Mouse (Mus musculus) cerebellum, adult 8-10 months (tissue): ENCODE measurements around the gene Alg13.
A peak's percentile ranks its signal among the peaks of the same experiment; 100 is the strongest.

Experiments
- DNase-seq: peaks from one replicate; pipeline ENCODE4 v3.0.0; 2022

The Alg13 gene

DNA sequence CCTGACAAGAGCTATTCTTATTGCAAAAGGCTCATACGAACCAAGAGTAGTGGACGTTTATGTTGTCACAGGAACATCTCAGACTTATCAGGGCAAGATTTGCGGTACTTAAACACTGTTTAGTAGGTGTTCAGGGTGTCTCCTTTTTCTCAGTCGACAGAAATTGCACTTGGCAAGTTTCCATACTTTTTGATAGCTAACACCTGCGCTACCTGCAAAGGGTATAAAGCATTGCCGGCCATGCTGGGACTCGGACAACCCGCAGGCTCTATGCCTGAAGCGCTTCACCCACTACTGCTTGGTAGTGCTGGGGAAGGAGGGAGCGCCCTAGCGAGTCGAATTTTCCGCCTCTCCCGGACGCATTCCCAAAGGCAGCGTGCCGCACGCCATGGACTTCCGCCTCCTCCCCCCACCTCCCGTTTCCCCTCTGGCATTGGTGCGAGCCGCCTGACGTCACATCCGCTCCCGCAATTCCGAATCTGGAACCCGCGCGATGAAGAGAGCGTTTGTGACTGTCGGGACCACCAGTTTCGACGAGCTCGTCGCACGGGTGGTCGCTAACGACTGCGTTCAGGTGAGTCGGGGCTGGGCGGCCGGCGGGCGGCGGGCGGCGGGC, at the start of gene Alg13:
TSS of gene Alg13 (plus strand) at position 257 of the 616 bp plus-strand sequence.
- peak; percentile 74 for DNase-seq

DNA sequence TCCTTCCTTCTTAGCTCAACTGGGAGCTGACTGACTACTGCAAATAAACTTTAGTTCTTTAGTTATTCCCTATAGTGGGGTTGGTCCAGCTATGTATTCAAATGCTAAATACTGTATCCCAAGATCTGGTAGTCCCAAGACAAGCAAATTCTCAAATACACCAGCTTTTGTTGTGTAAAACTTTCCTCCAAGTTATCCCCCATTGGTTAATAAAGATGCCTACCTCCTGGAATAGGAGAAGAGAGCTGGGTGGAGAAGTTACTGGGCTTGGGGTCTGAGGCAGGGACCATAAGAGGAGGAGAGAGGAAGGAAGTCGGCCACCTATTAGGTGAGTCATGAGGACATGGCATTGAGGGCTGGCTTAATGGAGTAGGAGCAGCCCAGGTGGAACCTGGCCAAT, 49.0 kb upstream of the Alg13 start:
- DNase-seq: no peak

DNA sequence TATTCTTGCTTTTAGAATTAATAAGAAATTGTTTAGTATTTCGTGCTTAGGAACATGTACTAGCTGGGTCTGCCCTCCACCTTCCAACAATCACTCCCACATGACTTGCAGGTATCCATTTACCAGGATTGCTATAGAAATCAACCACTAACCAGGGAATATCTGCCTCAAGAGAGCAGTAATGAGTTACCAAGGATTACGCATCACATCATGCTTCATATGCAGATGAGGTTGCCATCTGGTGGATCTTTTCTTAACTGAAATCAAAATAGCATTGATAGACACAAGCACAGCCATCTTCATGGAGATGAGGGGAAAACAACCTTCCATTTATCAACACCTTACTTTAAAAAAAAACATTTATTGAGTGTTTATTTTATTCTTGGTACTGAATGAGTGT, 16.1 kb upstream of the Alg13 start:
- no peak for DNase-seq

DNA sequence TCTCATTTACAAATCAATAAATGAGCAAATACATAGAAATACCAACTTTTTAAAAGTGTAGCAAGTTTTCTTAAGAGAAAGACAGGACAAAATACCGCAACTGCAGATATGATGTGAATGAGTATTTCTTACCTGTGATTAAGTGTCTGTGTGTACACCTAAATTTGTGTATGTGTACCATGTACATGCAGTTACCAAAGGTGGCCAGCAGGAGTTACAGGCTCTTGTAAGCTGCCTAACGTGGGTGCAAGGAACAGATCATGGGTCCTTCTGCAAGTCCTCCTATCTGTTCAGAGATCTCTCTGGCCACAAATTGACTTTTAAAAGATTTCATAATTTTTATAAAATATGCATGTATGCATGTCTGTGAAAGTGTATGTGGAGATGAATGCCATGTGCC, 11.9 kb upstream of the Alg13 start:
- no peak for DNase-seq

DNA sequence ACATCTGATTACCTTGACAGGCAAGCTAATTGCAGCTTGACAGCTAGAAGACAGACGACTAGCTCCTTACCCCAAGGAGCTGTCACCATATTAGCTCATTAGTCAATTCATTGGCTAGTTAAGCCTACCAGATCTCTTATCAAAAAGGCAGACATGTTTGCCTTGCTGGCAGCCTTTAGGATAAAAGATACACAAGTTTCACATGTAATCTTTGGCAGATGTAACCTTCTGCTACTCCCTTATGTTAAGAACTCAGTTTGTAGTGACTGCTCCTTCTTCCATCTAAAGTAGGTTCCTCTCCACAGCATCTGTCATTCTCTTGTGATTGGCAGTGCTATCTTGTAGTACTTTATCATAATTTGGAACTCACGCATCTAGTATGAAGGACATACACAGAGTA, 3.6 kb upstream of the Alg13 start:
- DNase-seq: no peak

DNA sequence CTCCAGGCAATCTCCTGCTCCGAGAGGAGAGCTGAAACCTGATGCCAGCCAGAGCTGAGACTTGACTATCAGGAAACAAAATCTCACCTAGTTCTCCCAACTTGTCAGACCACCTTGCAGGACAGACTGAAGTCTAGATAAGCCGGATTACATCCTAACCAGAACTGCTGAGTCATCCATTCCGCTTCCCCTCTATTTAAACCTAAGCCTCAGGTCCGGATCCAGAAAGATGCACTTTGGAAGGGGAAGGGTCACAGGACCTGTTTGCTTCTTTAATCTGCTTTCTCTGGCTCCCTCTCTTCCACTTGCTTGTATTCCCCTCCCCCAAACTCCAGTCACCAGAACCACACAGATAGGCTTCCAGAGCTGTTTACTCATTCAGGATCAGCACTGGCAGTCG, 2.6 kb upstream of the Alg13 start:
- DNase-seq: no peak

DNA sequence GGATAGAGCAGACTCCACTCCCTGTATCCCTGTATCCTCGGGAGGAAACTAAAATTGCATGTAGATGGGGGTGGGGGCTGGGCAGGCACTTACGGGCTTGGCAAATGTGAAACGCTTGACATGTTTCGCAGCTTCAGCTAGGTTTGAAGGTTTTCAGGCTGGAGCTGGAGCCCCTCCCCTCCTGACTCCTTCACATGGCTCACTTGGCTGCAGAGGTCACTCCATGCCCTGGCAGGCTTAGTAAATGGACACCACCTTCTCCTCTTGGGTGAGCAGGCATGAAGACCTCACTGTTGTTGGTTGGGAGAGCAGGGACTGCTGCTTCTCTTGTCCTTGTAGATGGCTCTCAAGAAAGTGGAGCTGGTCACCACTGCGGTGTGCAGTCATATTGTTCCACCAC, 1.6 kb upstream of the Alg13 start:
- DNase-seq: no peak

DNA sequence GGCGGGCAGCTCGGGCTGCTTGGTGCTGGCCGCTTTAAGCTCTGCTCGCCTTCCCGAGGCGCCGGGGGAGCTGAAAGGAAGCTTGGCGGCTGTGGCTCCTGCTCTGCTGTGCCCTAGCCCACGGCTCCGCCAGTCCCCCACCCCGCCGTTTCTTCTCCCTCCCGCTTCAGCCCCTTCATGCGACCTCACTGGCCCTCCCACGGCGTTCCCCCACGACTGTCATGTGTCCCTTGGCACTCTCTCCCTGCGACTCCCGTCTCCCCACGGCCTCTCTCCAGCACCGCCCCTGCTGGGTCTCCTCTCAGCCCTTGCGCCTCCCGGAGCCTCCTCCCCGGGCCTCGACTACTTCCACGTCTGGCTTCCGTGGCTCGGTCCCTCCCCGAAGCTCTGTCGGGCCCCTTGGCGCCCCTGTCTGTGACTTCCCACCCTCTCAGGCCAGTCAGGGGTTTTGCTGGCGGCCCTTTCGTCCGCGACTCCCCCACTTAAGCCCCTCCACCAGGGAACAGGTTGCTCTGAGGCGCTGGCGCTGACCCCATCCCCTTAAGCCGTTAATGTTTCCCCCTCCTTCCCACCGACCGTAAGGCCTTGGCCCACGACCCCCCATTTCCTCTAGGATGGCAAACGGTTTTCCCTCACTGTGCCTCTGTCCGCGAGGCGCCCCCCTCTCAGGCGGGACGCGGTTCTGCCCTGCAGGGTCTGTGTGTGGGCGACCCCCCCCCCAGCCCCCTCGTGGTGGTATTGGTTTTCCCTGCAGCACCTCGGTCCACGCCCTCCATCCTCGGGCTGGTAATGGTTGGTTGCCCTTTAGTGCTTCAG, 768 bp downstream of the Alg13 start:
- peak; percentile 15 for DNase-seq

DNA sequence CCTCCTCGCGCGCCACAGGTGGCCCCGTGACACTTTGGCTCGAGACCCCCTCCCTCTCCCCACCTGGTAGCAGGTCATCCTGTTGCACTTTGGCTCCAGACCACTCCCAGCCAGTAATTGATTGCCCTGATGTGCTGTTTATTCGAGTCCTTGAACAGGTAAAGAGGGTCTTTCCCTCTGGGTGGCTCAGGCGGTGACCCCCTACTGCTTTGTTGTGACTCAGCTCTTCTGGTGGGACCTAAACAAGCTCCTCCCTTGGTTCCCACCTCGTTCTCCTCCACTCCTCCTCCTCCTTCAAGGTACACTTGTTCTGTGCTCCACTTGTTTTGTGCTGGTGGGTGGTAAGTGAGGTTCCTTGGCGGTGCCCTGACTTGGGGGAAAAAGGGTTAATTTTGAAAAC, 1.8 kb downstream of the Alg13 start:
- DNase-seq: no peak

DNA sequence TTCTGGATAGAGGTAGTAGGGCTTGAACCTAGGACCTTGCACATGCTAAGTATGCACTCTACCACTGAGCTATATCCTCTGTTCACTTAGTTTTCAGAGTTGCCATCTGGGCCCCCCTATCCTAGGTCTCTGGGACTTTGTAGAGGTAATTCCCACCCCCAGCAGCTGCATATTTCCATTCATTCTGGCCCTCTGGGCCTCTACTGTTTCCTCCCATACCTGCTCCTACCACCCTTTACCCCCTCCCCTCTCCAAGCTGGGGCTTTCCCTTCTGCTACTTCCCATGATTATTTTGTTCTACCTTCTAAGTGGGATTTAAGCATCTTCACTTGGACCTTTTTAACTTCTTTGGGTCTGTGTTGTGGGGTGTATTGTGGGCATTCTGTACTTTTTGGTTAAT, 7.8 kb downstream of the Alg13 start:
- DNase-seq: no peak

DNA sequence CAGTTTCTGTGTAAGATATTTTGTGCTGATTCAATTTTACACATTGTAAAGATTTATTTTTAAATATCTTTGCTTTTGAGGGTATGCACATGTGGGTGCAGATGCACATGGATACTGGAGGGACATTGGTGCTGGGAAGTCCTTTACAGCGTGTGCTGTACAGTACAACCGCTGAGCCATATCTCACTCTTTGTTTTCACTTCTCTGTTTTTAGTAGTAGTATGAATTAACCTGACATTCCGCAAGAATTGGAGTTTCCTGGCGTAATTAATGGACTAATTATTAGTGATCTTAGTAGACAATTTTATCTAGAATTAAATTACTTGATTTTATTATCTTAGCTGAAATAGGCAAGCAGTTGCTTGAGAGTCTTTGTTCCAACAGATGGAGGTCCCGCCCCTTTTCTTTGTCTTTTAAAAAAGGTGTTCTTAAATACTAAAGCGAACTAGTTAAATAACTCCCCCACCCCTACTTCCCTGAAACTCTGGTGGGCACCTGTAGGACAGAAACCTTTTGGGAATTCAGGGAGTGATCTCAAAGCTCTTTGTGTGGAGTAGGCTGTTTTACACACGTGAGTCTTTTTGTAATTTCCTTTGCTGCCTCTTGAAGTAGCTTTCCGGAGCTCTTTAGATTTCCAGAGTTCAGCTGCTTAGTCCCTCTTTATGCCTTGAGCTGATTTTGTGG, 17.9 kb downstream of the Alg13 start:
- DNase-seq: no peak

DNA sequence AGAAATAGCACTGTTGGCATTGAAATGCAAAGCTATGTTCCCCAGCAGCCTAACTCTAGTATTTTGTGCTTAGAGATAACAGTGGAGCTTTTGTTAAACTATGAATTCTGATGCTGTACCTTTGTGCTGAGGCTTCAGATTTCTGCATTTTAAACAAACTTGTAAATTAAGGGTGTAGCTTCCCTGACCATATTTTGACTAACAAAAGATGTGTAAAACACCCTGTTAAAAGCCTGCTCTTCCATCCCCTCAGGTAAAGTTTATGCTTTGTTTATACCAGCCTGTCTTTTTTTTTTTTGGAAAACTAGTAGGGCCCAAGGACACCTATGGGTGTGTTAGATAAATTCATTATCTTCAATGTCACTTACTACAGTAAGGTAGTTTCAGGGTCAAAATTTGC, 20.3 kb downstream of the Alg13 start:
- DNase-seq: no peak

DNA sequence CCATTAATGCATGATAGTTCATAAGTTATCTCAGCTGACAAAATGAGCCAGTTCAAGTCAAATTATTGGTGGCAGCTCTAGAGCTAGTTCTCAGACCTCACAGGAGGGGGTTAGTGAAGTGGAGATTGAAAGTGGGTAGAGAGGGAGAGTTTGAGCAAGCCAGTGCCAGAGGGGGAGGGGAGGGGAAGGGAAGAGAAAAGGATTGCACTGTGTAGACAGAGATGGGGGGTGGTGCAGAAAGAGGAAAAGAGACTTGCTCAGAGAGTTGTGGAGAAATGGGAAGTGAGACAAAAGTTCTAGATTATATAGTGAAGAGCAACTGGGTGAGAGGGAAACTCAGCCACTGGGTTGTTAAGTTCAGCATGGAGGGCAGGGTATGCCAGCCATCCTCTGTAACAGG, 20.8 kb downstream of the Alg13 start:
- DNase-seq: no peak

DNA sequence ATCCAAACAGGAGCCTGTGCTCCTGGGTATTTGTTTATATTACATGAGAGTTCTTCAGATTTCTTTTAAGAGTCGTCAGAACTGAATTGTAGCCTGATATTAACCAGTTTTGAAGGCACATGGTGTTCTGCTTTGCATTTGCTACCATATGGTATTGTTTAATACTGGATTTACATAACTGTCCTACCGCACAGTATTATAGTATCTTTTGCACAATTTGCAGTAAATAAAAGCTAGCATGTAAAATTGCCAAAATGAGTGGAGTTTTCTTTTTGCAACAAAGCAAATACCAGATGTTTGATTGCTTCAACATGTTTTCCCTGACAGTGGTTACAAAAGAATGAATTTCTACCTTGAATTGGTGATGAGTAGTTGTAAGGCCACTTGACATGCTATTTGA, 56.6 kb downstream of the Alg13 start:
- no peak for DNase-seq

DNA sequence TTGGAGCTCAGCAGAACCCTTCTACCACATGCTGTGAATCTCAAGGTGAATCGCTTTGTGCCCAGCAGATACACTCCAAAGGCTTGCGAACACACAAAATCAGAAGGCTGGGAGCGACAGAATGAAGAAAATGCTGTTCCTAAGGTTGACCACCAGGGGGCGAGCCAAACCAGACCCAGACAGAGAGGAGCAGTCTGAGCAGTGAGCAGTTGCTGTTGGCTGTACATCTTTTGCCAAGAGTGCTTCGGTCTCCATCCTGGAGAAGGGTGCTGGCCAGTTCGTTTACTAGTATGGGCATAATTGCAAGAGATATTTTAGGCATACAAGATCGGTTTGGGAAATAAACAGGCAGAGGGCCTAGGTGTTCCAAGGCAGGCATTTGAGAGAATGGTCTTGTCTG, 85.9 kb downstream of the Alg13 start:
- peak; percentile 35 for DNase-seq

DNA sequence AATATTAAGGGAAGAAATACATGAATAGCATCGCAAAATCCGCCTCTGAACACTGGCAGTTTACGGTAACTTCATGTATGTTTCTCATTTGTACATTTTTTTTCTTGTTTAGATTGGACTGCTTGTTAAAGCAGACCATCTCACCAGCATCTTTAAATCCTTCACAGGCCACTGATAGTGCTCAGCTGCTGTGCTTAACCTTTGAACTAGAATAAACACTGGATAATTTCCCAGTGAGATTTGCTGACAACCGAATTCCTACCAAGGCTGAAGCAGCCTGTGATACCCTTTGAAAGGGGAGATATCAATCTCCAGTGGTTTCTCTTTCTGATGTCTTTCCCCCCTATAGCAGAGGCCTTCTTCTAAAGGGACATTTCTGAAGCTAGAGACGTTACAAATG, 90.4 kb downstream of the Alg13 start:
- no peak for DNase-seq

DNA sequence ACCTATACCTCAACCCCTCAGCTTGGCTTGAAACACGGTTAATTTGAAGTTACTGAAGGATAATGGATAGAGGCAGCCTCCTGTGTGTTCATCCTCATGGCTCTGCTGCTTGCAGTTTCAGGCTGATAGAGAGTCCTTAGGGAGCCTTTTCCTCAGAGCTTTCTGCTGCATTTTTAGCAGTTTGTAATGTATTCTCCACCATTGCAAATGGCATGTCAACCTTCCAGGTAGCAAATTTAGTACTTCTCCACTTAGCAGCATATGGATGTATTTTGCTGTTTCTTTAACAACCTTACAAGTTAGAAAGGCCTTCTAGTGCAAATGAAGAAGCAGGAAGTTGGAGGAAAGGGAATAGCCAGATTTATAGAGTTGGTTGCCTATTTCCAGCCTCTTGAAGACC, 102.7 kb downstream of the Alg13 start:
- DNase-seq: no peak

DNA sequence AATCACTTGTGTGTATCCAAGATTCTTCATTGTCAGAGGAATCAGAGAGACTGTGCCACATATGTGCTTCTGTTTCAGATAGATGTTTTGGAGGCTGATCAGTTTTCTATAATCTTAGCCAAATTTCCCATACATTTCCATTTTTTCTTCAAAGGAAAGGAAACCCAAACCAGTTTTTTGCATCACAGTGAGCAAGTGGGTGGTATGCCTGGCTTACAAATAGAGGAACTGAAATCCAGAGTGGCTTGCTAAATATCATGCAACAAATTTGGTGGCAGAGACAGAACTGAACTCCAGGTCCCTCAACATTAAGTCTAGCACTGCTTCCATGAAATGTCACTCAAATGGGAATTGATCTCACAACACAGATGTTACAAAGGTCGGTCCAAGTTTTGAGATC, 103.5 kb downstream of the Alg13 start:
- DNase-seq: no peak

DNA sequence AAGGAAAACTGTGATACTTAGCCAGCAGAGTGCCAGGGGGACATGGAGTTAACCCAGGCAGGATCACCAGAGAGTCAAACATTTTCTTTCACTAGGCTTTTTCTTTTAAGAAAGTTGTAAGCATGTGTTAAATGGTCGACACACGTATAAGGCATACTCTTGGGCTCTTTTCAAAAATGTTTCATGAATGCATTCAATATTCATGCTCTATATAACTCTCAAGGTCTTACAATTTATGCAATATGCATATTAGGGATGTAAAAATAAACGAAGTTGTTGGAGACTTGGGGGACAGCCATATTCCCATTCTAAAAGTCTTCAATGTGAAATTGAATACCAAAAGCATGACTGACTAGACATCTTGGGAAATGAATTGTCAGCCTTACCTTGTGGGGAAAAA, 106.2 kb downstream of the Alg13 start:
- DNase-seq: no peak
